Mouse (Mus musculus) MEL (cell line): Measurements from ENCODE around the gene Unc13c. TPM values are rescaled to one million over a fixed set of nuclear protein-coding genes. Genes with fewer than 3 reads are reported as not detected.

ENCODE experiments used
- DNase-seq: peaks from one replicate; pipeline ENCODE4 v3.0.0; 2011; ENCODE audit warnings: low read depth, low spot score
- H3K27ac ChIP-seq: 2 replicates; pipeline ENCODE4 v1.5.1; 2012; ENCODE audit warnings: low read depth, mild to moderate bottlenecking, control low read depth, low read length, moderate library complexity; ENCODE audit not compliant: control insufficient read depth
- H3K27me3 ChIP-seq, 2 experiments: fragments of 150-350 bp in 1 of 2; sonication (generic) in 1 of 2; 2 replicates each; pipeline ENCODE4 v1.6.1; 2012; ENCODE audit warnings: low read length in 2 of 2, mild to moderate bottlenecking in 2 of 2, improper control_type of control experiment in 1 of 2, moderate library complexity in 1 of 2; ENCODE audit not compliant: insufficient read depth in 2 of 2, control insufficient read depth in 1 of 2
- H3K36me3 ChIP-seq, 2 experiments: 2 replicates each; pipeline ENCODE4 v1.6.1; 2012 to 2014; ENCODE audit warnings: low read length in 2 of 2, improper control_type of control experiment in 1 of 2, inconsistent platforms in 1 of 2, mild to moderate bottlenecking in 1 of 2; ENCODE audit not compliant: insufficient read depth in 2 of 2, control insufficient read depth in 1 of 2
- H3K4me1 ChIP-seq, 2 experiments: fragments of 150-350 bp in 1 of 2; sonication (generic) in 1 of 2; 2 replicates each; pipeline ENCODE4 v1.6.1; 2012; ENCODE audit warnings: low read length in 2 of 2, improper control_type of control experiment in 1 of 2, mild to moderate bottlenecking in 1 of 2; ENCODE audit not compliant: insufficient read depth in 2 of 2, control insufficient read depth in 1 of 2
- H3K4me3 ChIP-seq, 2 experiments: fragments of 150-350 bp in 1 of 2; sonication (generic) in 1 of 2; 2 replicates each; pipeline ENCODE4 v1.5.1; 2012; ENCODE audit warnings: low read depth in 2 of 2, low read length in 2 of 2, mild to moderate bottlenecking in 2 of 2, moderate library complexity in 2 of 2, control low read depth in 1 of 2, improper control_type of control experiment in 1 of 2; ENCODE audit not compliant: control insufficient read depth in 1 of 2, insufficient read depth in 1 of 2
- H3K79me2 ChIP-seq: 2 replicates; pipeline ENCODE4 v1.6.1; 2012; ENCODE audit warnings: mild to moderate bottlenecking, low read length, moderate library complexity; ENCODE audit not compliant: control insufficient read depth, poor library complexity, insufficient read depth
- H3K9ac ChIP-seq: 2 replicates; pipeline ENCODE4 v1.6.1; 2012; ENCODE audit warnings: low read depth, mild to moderate bottlenecking, control low read depth, low read length, moderate library complexity; ENCODE audit not compliant: control insufficient read depth, poor library complexity, severe bottlenecking
- H3K9me3 ChIP-seq: fragments of 150-350 bp; sonication (generic); replicated peaks from 2 replicates; pipeline ENCODE4 v1.6.1; 2012; ENCODE audit warnings: mild to moderate bottlenecking, low read length, improper control_type of control experiment, moderate library complexity; ENCODE audit not compliant: insufficient read depth
- BHLHE40 ChIP-seq: IDR thresholded peaks from 2 replicates; pipeline ENCODE4 v1.6.1; 2012; ENCODE audit warnings: low read depth, mild to moderate bottlenecking, inconsistent platforms, low read length, improper control_type of control experiment, borderline replicate concordance
- CHD1 ChIP-seq: IDR thresholded peaks from 2 replicates; pipeline ENCODE4 v1.6.1; 2012; ENCODE audit warnings: low read depth, mild to moderate bottlenecking, inconsistent platforms, low read length, improper control_type of control experiment
- CHD2 ChIP-seq: IDR thresholded peaks from 2 replicates; pipeline ENCODE4 v1.6.1; 2011; ENCODE audit warnings: low read length, improper control_type of control experiment
- CTCF ChIP-seq, 3 experiments: IDR thresholded peaks in 2 of 3; conservative IDR thresholded peaks in 1 of 3; 2 replicates each; pipeline ENCODE4 v1.5.1; 2011 to 2012; ENCODE audit warnings: low read length in 3 of 3, low read depth in 2 of 3, mild to moderate bottlenecking in 2 of 3, improper control_type of control experiment in 1 of 3, inconsistent platforms in 1 of 3, mixed read lengths in 1 of 3, moderate library complexity in 1 of 3; ENCODE audit not compliant: control insufficient read depth in 1 of 3, insufficient read depth in 1 of 3, poor library complexity in 1 of 3, severe bottlenecking in 1 of 3
- E2F4 ChIP-seq: IDR thresholded peaks from 2 replicates; pipeline ENCODE4 v1.6.1; 2011; ENCODE audit warnings: low read depth, low read length, improper control_type of control experiment, borderline replicate concordance
- ELF1 ChIP-seq: IDR thresholded peaks from 2 replicates; pipeline ENCODE4 v1.6.1; 2014; ENCODE audit warnings: low read depth, mild to moderate bottlenecking, inconsistent platforms, low read length, improper control_type of control experiment, moderate library complexity
- EP300 ChIP-seq, 2 experiments: IDR thresholded peaks; 2 replicates each; pipeline ENCODE4 v1.6.1; 2011; ENCODE audit warnings: improper control_type of control experiment in 2 of 2, low read length in 2 of 2, low read depth in 1 of 2, mild to moderate bottlenecking in 1 of 2
- GATA1 ChIP-seq: IDR thresholded peaks from 2 replicates; pipeline ENCODE4 v1.6.1; 2011; ENCODE audit warnings: low read depth, low read length, improper control_type of control experiment
- HCFC1 ChIP-seq: IDR thresholded peaks from 2 replicates; pipeline ENCODE4 v1.6.1; 2012; ENCODE audit warnings: low read depth, mild to moderate bottlenecking, inconsistent platforms, low read length, improper control_type of control experiment, moderate library complexity
- JUND ChIP-seq: IDR thresholded peaks from 2 replicates; pipeline ENCODE4 v1.6.1; 2011; ENCODE audit warnings: low read depth, mild to moderate bottlenecking, improper control_type of control experiment, low read length
- KAT2A ChIP-seq: conservative IDR thresholded peaks from 2 replicates; pipeline ENCODE4 v1.6.1; 2012; ENCODE audit warnings: low read depth, low read length, improper control_type of control experiment, inconsistent platforms
- MAZ ChIP-seq: IDR thresholded peaks from 2 replicates; pipeline ENCODE4 v1.6.1; 2012; ENCODE audit warnings: low read depth, mild to moderate bottlenecking, inconsistent platforms, low read length, improper control_type of control experiment
- NELFE ChIP-seq: IDR thresholded peaks from 2 replicates; pipeline ENCODE4 v1.6.1; 2011; ENCODE audit warnings: low read depth, low read length, improper control_type of control experiment
- NRF1 ChIP-seq: IDR thresholded peaks from 2 replicates; pipeline ENCODE4 v1.6.1; 2014; ENCODE audit warnings: low read depth, mild to moderate bottlenecking, inconsistent platforms, low read length, improper control_type of control experiment, moderate library complexity; ENCODE audit not compliant: poor library complexity, insufficient read depth, severe bottlenecking
- POLR2A ChIP-seq, 2 experiments: IDR thresholded peaks; 2 replicates each; pipeline ENCODE4 v1.6.1; 2011 to 2012; ENCODE audit warnings: low read length in 2 of 2, mild to moderate bottlenecking in 2 of 2, control low read depth in 1 of 2, improper control_type of control experiment in 1 of 2, low read depth in 1 of 2, moderate library complexity in 1 of 2; ENCODE audit not compliant: control insufficient read depth in 1 of 2, insufficient read depth in 1 of 2, poor library complexity in 1 of 2
- POLR2AphosphoS5 ChIP-seq: IDR thresholded peaks from 2 replicates; pipeline ENCODE4 v1.6.1; 2012; ENCODE audit warnings: low read depth, borderline replicate concordance, mild to moderate bottlenecking, inconsistent platforms, low read length, moderate library complexity, mixed read lengths
- RAD21 ChIP-seq: IDR thresholded peaks from 2 replicates; pipeline ENCODE4 v1.6.1; 2011; ENCODE audit warnings: mild to moderate bottlenecking, low read depth, low read length, improper control_type of control experiment
- SIN3A ChIP-seq: IDR thresholded peaks from 2 replicates; pipeline ENCODE4 v1.6.1; 2012; ENCODE audit warnings: low read length, improper control_type of control experiment, inconsistent platforms
- SMC3 ChIP-seq: IDR thresholded peaks from 2 replicates; pipeline ENCODE4 v1.6.1; 2011; ENCODE audit warnings: low read depth, low read length, improper control_type of control experiment
- USF1 ChIP-seq: IDR thresholded peaks from 2 replicates; pipeline ENCODE4 v1.6.1; 2014; ENCODE audit warnings: low read depth, mild to moderate bottlenecking, inconsistent platforms, low read length, improper control_type of control experiment, moderate library complexity
- USF2 ChIP-seq, 2 experiments: IDR thresholded peaks; 2 replicates each; pipeline ENCODE4 v1.6.1; 2011 to 2012; ENCODE audit warnings: improper control_type of control experiment in 2 of 2, low read length in 2 of 2, borderline replicate concordance in 1 of 2, inconsistent platforms in 1 of 2, low read depth in 1 of 2, mild to moderate bottlenecking in 1 of 2; ENCODE audit not compliant: insufficient read depth in 1 of 2
- ZC3H11A ChIP-seq: IDR thresholded peaks from 2 replicates; pipeline ENCODE4 v1.6.1; 2012; ENCODE audit warnings: low read depth, mild to moderate bottlenecking, inconsistent platforms, low read length, improper control_type of control experiment
- ZMIZ1 ChIP-seq: IDR thresholded peaks from 2 replicates; pipeline ENCODE4 v1.6.1; 2012; ENCODE audit warnings: low read depth, mild to moderate bottlenecking, inconsistent platforms, low read length, improper control_type of control experiment, moderate library complexity
- ZNF384 ChIP-seq: IDR thresholded peaks from 2 replicates; pipeline ENCODE4 v1.6.1; 2012; ENCODE audit warnings: low read depth, mild to moderate bottlenecking, inconsistent platforms, low read length, improper control_type of control experiment
- polyA plus RNA-seq, 2 experiments: library from polyadenylated mRNA; stranded (reverse) in 1 of 2; unstranded in 1 of 2; fragments of >175 nt in 1 of 2; fragments of >200 nt in 1 of 2; gene quantifications; 2 replicates each; pipeline versions ENCODE4 v1.2.1 to v1.2.4; 2012; ENCODE audit warnings: low replicate concordance in 2 of 2, low read depth in 1 of 2; ENCODE audit not compliant: insufficient read length in 2 of 2, insufficient read depth in 1 of 2, missing spikeins in 1 of 2
- total RNA-seq: library from RNA; depleted of rRNA; stranded (reverse); fragments of 300-350 nt; gene quantifications from 2 replicates; pipeline ENCODE4 v1.2.3, GENCODE M21; 2012

The Unc13c gene
- total and polyA plus RNA-seq, 3 experiments: not detected

DNA sequence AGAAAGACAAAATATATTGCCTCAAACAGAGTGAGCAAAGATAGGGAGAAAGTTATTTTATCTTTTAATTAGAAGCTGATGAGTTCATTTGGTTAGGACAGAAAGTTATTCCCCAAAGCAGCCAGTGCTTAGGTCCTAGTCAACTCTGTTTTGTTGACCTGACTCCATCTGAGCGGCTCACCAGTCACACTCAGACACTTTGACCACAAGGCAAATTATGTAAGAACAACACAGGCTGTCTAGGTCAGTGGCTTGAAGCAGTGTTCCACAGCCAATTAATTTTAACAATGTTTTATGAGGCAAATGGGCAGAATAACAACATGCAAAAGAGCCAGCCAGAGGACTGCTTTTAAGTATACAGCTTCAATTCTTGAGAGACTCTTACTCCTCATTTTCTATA lies 343.6 kb downstream of the Unc13c start:
- H3K4me1 ChIP-seq: no peaks in the 10 kb centered on the region
- no peak overlapping the region for H3K27ac ChIP-seq
- DNase-seq: no peak
- no peaks in the 10 kb centered on the region for H3K36me3 ChIP-seq
- no peak overlapping the region for H3K9ac ChIP-seq
- no peaks in the 10 kb centered on the region for H3K27me3 ChIP-seq
- no peak for TF ChIP-seq NELFE
- no peak for TF ChIP-seq USF1
- TF ChIP-seq ZC3H11A: no peak
- no peak for TF ChIP-seq RAD21
- no peak for TF ChIP-seq KAT2A
- TF ChIP-seq POLR2A (IDR thresholded peaks at IDR 0.05; ENCODE audit: control insufficient read depth in 1 of 2, insufficient read depth in 1 of 2, low read depth in 1 of 2, low read length in 2 of 2, poor library complexity in 1 of 2): no peak
- no peak for TF ChIP-seq ZNF384
- TF ChIP-seq HCFC1: no peak
- TF ChIP-seq CTCF (IDR thresholded peaks at IDR 0.05 in 2 of 3, conservative IDR thresholded peaks at IDR 0.05 in 1 of 3; ENCODE audit: control insufficient read depth in 1 of 3, insufficient read depth in 1 of 3, low read depth in 2 of 3, low read length in 3 of 3, poor library complexity in 1 of 3, severe bottlenecking in 1 of 3): no peak
- TF ChIP-seq SMC3: no peak
- H3K9me3 ChIP-seq: no peaks in the 10 kb centered on the region
- no peak overlapping the region for H3K4me3 ChIP-seq
- H3K79me2 ChIP-seq: no peaks in the 10 kb centered on the region

DNA sequence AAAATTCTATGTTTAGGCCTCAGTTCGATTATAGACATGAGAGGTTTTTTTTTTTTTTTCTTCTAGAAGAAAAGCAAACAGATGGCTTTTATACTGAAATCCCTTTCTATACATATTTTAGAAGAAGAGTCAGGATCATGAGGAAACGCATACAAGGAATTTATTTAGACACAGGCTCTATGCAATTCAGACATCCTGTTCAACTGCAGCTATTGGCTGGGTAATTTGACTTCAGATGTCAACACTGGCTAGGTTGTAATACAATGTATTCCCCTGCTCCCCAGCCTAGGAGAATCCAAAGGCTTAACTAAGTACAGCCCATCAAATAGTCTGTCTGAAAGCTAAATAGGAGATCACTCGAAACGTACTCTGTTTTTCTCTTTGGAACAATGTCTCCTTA lies 355.9 kb downstream of the Unc13c start:
- no peak for TF ChIP-seq SIN3A
- TF ChIP-seq POLR2A (IDR thresholded peaks at IDR 0.05; ENCODE audit: control insufficient read depth in 1 of 2, insufficient read depth in 1 of 2, low read depth in 1 of 2, low read length in 2 of 2, poor library complexity in 1 of 2): no peak
- TF ChIP-seq CTCF (IDR thresholded peaks at IDR 0.05 in 2 of 3, conservative IDR thresholded peaks at IDR 0.05 in 1 of 3; ENCODE audit: control insufficient read depth in 1 of 3, insufficient read depth in 1 of 3, low read depth in 2 of 3, low read length in 3 of 3, poor library complexity in 1 of 3, severe bottlenecking in 1 of 3): no peak
- no peak for TF ChIP-seq NRF1
- no peak for TF ChIP-seq POLR2AphosphoS5
- TF ChIP-seq ZMIZ1: no peak
- TF ChIP-seq EP300 (IDR thresholded peaks at IDR 0.05; ENCODE audit: low read depth in 1 of 2, low read length in 2 of 2): no peak
- TF ChIP-seq CHD2: no peak
- TF ChIP-seq MAZ: no peak
- no peak for TF ChIP-seq BHLHE40
- TF ChIP-seq ELF1: no peak
- no peak for TF ChIP-seq USF2 (IDR thresholded peaks at IDR 0.05; ENCODE audit: borderline replicate concordance in 1 of 2, insufficient read depth in 1 of 2, low read depth in 1 of 2, low read length in 2 of 2)
- TF ChIP-seq GATA1: no peak
- TF ChIP-seq SMC3: no peak
- no peak for TF ChIP-seq CHD1
- no peak for TF ChIP-seq E2F4
- no peak for TF ChIP-seq JUND
- H3K4me1 ChIP-seq: no peaks in the 10 kb centered on the region
- no peaks in the 10 kb centered on the region for H3K36me3 ChIP-seq
- H3K9ac ChIP-seq: no peak overlapping the region
- no peaks in the 10 kb centered on the region for H3K79me2 ChIP-seq
- no peaks in the 10 kb centered on the region for H3K27me3 ChIP-seq
- no peaks in the 10 kb centered on the region for H3K9me3 ChIP-seq
- no peak overlapping the region for H3K27ac ChIP-seq
- no peak overlapping the region for H3K4me3 ChIP-seq
- no peak for DNase-seq
